27 mouse cellular contexts compared by ENCODE assay signal in genomic region chr8:48810615-48811014, GRCm38 (mm10). TPM values are rescaled to one million over a fixed set of nuclear protein-coding genes. Genes with fewer than 3 reads are reported as not detected.
"Had no signal": no experiment of that assay in that cellular context is flagged by ENCODE, and none has a peak within 500 bp of the region (broad histone marks: within the 10 kb centered on the region; RNA-seq: fewer than 3 reads in every experiment).

No protein-coding gene starts in this region.

- H3K36me3 ChIP-seq: heart, embryonic 10.5 days; heart, embryonic 12.5 days; hindbrain, embryonic 10.5 days; hindbrain, embryonic 12.5 days; intestine, embryonic 15.5 days; kidney, embryonic 15.5 days; limb, embryonic 12.5 days; liver, embryonic 13.5 days had no signal

- H3K4me1 ChIP-seq: heart, embryonic 10.5 days; intestine, embryonic 15.5 days; kidney, embryonic 15.5 days; liver, embryonic 13.5 days had no signal

- H3K4me3 ChIP-seq: gastrocnemius, adult 2 months; heart, embryonic 10.5 days; heart, embryonic 12.5 days; hindbrain, embryonic 10.5 days; hindbrain, embryonic 12.5 days; intestine, embryonic 15.5 days; kidney, embryonic 15.5 days; limb, embryonic 12.5 days; liver, embryonic 13.5 days had no signal

- H3K27ac ChIP-seq: gastrocnemius, adult 2 months; heart, embryonic 10.5 days; hindbrain, embryonic 10.5 days; hindbrain, embryonic 12.5 days; hindbrain, embryonic 14.5 days; intestine, embryonic 15.5 days; kidney, embryonic 15.5 days; kidney, postnatal 0 days; limb, embryonic 12.5 days; liver, embryonic 13.5 days had no signal

- DNase-seq: gastrocnemius, adult 2 months; gastrocnemius, postnatal 10 days; gastrocnemius, postnatal 25 days; heart, adult 18-20 months; heart, postnatal 10 days; heart, postnatal 4 days; kidney, adult 2 months; kidney, adult 9 months; kidney, postnatal 14 days; kidney, postnatal 36 days; layer of hippocampus, adult 9-11 months; layer of hippocampus, postnatal 36 days; left cerebral cortex, postnatal 4 days; liver; liver, embryonic 13.5 days had no signal

- H3K27me3 ChIP-seq: heart, embryonic 12.5 days; hindbrain, embryonic 12.5 days; intestine, embryonic 15.5 days; kidney, embryonic 15.5 days; limb, embryonic 12.5 days; liver, embryonic 13.5 days had no signal

- H3K4me2 ChIP-seq: heart, embryonic 12.5 days; hindbrain, embryonic 12.5 days; hindbrain, embryonic 14.5 days; intestine, embryonic 15.5 days; kidney, embryonic 15.5 days; limb, embryonic 12.5 days; liver, embryonic 11.5 days; liver, embryonic 13.5 days had no signal

- H3K9me3 ChIP-seq: heart, embryonic 10.5 days; heart, embryonic 12.5 days; hindbrain, embryonic 10.5 days; hindbrain, embryonic 12.5 days; intestine, embryonic 15.5 days; kidney, embryonic 15.5 days; limb, embryonic 12.5 days; liver, embryonic 13.5 days had no signal

RNA-seq across cellular contexts. Expression of gene Tenm3, which starts 33.1 kb away (rescaled TPM):
- total RNA-seq: granulocyte monocyte progenitor cell, adult 5-6 weeks had no signal
- polyA plus RNA-seq: inflammation-experienced regulatory T-cells, adult 6 months had no signal
